Comparison of ENCODE assay signal across 8 mouse cellular contexts in the genomic region with DNA sequence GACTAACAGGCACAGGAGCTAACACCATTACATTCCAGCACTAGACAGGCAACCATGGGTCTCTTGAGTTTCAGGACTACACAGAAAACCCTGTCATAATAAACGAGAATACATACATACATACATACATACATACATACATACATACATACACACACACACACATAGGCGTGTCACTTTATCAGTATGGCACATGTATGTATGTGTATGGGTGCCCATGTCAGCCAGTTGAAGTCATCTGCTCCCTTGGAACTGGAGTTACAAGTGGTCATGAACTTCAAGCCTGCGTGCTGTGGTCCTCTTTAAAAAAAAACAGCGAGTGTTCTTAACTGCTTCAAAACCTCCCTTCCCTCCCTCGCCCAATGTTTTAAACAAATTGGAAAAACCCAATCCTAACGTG. TPM values are rescaled to one million over a fixed set of nuclear protein-coding genes. Genes with fewer than 3 reads are reported as not detected.
A peak's percentile ranks its signal among the peaks of the same experiment; 100 is the strongest.
DNase-seq lines count a peak whose midpoint lies in the region; ATAC-seq and TF ChIP-seq lines count a peak whose summit lies in the region.

No protein-coding gene starts in this region.

- H3K4me1 ChIP-seq in heart, embryonic 15.5 days (replicated peaks) = peaks cover 7% of the 10 kb centered on the region; the same call in 1 of the 2 replicates
- peaks cover 0 to 9% of the 10 kb centered on the region in 2 experiments; a peak in 2 of 4 replicates for H3K4me1 ChIP-seq in MEL (ENCODE audit: control insufficient read depth in 1 of 2, insufficient read depth in 2 of 2, low read length in 2 of 2)
- no peaks in the 10 kb centered on the region for H3K4me1 ChIP-seq in hindbrain, embryonic 11.5 days (replicated peaks; ENCODE audit: control insufficient read depth, insufficient read depth, low read length)

- H3K9me3 ChIP-seq in heart, embryonic 15.5 days (replicated peaks) = no peaks in the 10 kb centered on the region
- H3K9me3 ChIP-seq in MEL (replicated peaks; ENCODE audit: insufficient read depth, low read length) = no peaks in the 10 kb centered on the region
- H3K9me3 ChIP-seq in hindbrain, embryonic 11.5 days (ENCODE audit: control insufficient read depth, low read length) = no peaks in the 10 kb centered on the region

- H3K36me3 ChIP-seq in heart, embryonic 15.5 days = peaks cover 60% of the 10 kb centered on the region
- H3K36me3 ChIP-seq in MEL (ENCODE audit: control insufficient read depth in 1 of 2, insufficient read depth in 2 of 2, low read length in 2 of 2) = peaks cover 8 to 9% of the 10 kb centered on the region in 2 experiments
- H3K36me3 ChIP-seq in hindbrain, embryonic 11.5 days (ENCODE audit: control insufficient read depth, insufficient read depth, low read length) = peaks cover 29% of the 10 kb centered on the region

- H3K4me2 ChIP-seq in heart, embryonic 15.5 days = peak overlapping the region; percentile 86
- H3K4me2 ChIP-seq in hindbrain, embryonic 11.5 days (replicated peaks; ENCODE audit: low read depth, low read length) = peak overlapping the region; percentile 53

- DNase-seq in heart, postnatal 36 days = no peak
- no peak for DNase-seq in MEL (ENCODE audit: low read depth, low spot score)
- no peak for DNase-seq in hindbrain, embryonic 11.5 days (ENCODE audit: low spot score)
- DNase-seq in adrenal gland, postnatal 4 days (ENCODE audit: low spot score in 2 of 2) = no peak
- DNase-seq in urinary bladder, adult 2 months (ENCODE audit: low spot score) = no peak
- no peak for DNase-seq in adrenal gland, postnatal 25 days

- no peak for TF ChIP-seq EP300 in MEL (IDR thresholded peaks at IDR 0.05; ENCODE audit: low read depth in 1 of 2, low read length in 2 of 2)

- peaks cover 8% of the 10 kb centered on the region for H3K79me2 ChIP-seq in MEL (ENCODE audit: control insufficient read depth, insufficient read depth, low read length, poor library complexity)

- WGBS in heart, embryonic 15.5 days = 29% methylated on average over 6 of the region's 6 CpGs
- WGBS in hindbrain, embryonic 11.5 days = 40% methylated on average over 6 of the region's 6 CpGs

- TF ChIP-seq POLR2A in MEL (IDR thresholded peaks at IDR 0.05; ENCODE audit: control insufficient read depth in 1 of 2, insufficient read depth in 1 of 2, low read depth in 1 of 2, low read length in 2 of 2, poor library complexity in 1 of 2) = no peak

- H3K27ac ChIP-seq in heart, embryonic 15.5 days = peak overlapping the region; percentile 81
- peak overlapping the region; percentile 15; the same call in 1 of the 2 replicates for H3K27ac ChIP-seq in MEL (ENCODE audit: control insufficient read depth, low read depth, low read length)
- H3K27ac ChIP-seq in hindbrain, embryonic 11.5 days (ENCODE audit: low read depth, low read length) = no peak overlapping the region

- peak overlapping the region; percentile 66 for H3K4me3 ChIP-seq in heart, embryonic 15.5 days
- peak overlapping the region; percentile 55 to 83 for H3K4me3 ChIP-seq in MEL (ENCODE audit: control insufficient read depth in 1 of 2, insufficient read depth in 1 of 2, low read depth in 2 of 2, low read length in 2 of 2)
- H3K4me3 ChIP-seq in hindbrain, embryonic 11.5 days (ENCODE audit: low read depth, low read length) = peak overlapping the region; percentile 85

- H3K27me3 ChIP-seq in heart, embryonic 15.5 days = no peaks in the 10 kb centered on the region
- H3K27me3 ChIP-seq in MEL (ENCODE audit: control insufficient read depth in 1 of 2, insufficient read depth in 2 of 2, low read length in 2 of 2) = no peaks in the 10 kb centered on the region
- no peaks in the 10 kb centered on the region for H3K27me3 ChIP-seq in hindbrain, embryonic 11.5 days (ENCODE audit: control insufficient read depth, insufficient read depth, low read length)

- no peak for TF ChIP-seq CTCF in MEL (IDR thresholded peaks at IDR 0.05 in 2 of 3, conservative IDR thresholded peaks at IDR 0.05 in 1 of 3; ENCODE audit: control insufficient read depth in 1 of 3, insufficient read depth in 1 of 3, low read depth in 2 of 3, low read length in 3 of 3, poor library complexity in 1 of 3, severe bottlenecking in 1 of 3)

- no peak; the same call in 1 of the 2 replicates for ATAC-seq in heart, embryonic 15.5 days (replicated peaks; ENCODE audit: insufficient number of reproducible peaks, insufficient read depth, low FRiP score, low read depth)
- peak; percentile 32; the same call in 1 of the 2 replicates for ATAC-seq in hindbrain, embryonic 11.5 days (ENCODE audit: low FRiP score)
- 0 out of 2 replicates have a peak, but pooled peaks have one; percentile 28 for ATAC-seq in megakaryocyte-erythroid progenitor cell, adult 5-6 weeks (replicated peaks; ENCODE audit: low FRiP score, low TSS enrichment, poor library complexity, severe bottlenecking)

- H3K9ac ChIP-seq in heart, embryonic 15.5 days = peak overlapping the region; percentile 71
- H3K9ac ChIP-seq in MEL (ENCODE audit: control insufficient read depth, low read depth, low read length, poor library complexity, severe bottlenecking) = peak overlapping the region; percentile 58
- peak overlapping the region; percentile 96 for H3K9ac ChIP-seq in hindbrain, embryonic 11.5 days (ENCODE audit: low read depth, low read length)

- TF ChIP-seq RAD21 in MEL (IDR thresholded peaks at IDR 0.05; ENCODE audit: low read depth, low read length) = no peak

- intact Hi-C loops in heart, postnatal 36 days (cut with DNase I) = loop anchor here (5.0 kb wide), 1 partner anchor 50 kb away; no protein-coding TSS in a partner anchor

TF ChIP-seq in MEL, 35 proteins besides CTCF, POLR2A, EP300 and RAD21:
- no peak for TF ChIP-seq CHD1 (IDR thresholded peaks at IDR 0.05; ENCODE audit: low read depth, low read length)
- TF ChIP-seq MAX (IDR thresholded peaks at IDR 0.05; ENCODE audit: low read length) = 0 out of 2 replicates have a peak, but pooled peaks have one; percentile 11

RNA-seq across cellular contexts. Expression of a gene that starts 0.5 kb away (rescaled TPM):
- polyA plus RNA-seq in heart, embryonic 15.5 days (2015; fragmentation: Nextera tagmentation; extraction: Ambion mirVana) = 56.4 and 71.5 TPM in 2 replicates
- total RNA-seq in heart, postnatal 36 days (2021) = 10 to 100 TPM; 38.5 to 43.2 TPM
- total RNA-seq in MEL (2012; rRNA removed) = 57.3 and 71.5 TPM in 2 replicates
- polyA plus RNA-seq in MEL (2012; ENCODE audit: insufficient read depth in 1 of 2, insufficient read length in 2 of 2, low read depth in 1 of 2, low replicate concordance in 2 of 2, missing spikeins in 1 of 2) = 100 to 1,000 TPM in 1 of 2 experiments, 10 to 100 TPM in 1; 90.5 to 109 TPM
- 93.9 and 106 TPM in 2 replicates for polyA plus RNA-seq in hindbrain, embryonic 11.5 days (2014; fragmentation: Nextera tagmentation; extraction: Ambion mirVana)
- 69.1 and 70.6 TPM in 2 replicates for total RNA-seq in megakaryocyte-erythroid progenitor cell, adult 5-6 weeks (2014; fragmentation: Nextera tagmentation)
- total RNA-seq in megakaryocyte-erythroid progenitor cell, adult 5-6 weeks (2017) = 54.7 and 66.6 TPM in 2 replicates
- 10 to 100 TPM; 65.5 to 68.1 TPM for total RNA-seq in adrenal gland, postnatal 4 days (2021)
- 31.4 and 40.2 TPM in 2 replicates for polyA plus RNA-seq in urinary bladder, adult 2 months (2012; rRNA removed)
- total RNA-seq in adrenal gland, postnatal 25 days (2021) = 54.7 and 55.2 TPM in 2 replicates

RNA-seq across cellular contexts. Expression of a gene that starts 33.5 kb away (rescaled TPM):
- 76.8 and 113 TPM in 2 replicates for polyA plus RNA-seq in heart, embryonic 15.5 days (2015; fragmentation: Nextera tagmentation; extraction: Ambion mirVana)
- total RNA-seq in heart, postnatal 36 days (2021) = 10 to 100 TPM; 17.5 to 18.7 TPM
- total RNA-seq in MEL (2012; rRNA removed) = 299 and 332 TPM in 2 replicates
- 100 to 1,000 TPM; 305 to 765 TPM for polyA plus RNA-seq in MEL (2012; ENCODE audit: insufficient read depth in 1 of 2, insufficient read length in 2 of 2, low read depth in 1 of 2, low replicate concordance in 2 of 2, missing spikeins in 1 of 2)
- 156 and 160 TPM in 2 replicates for polyA plus RNA-seq in hindbrain, embryonic 11.5 days (2014; fragmentation: Nextera tagmentation; extraction: Ambion mirVana)
- 261 and 281 TPM in 2 replicates for total RNA-seq in megakaryocyte-erythroid progenitor cell, adult 5-6 weeks (2014; fragmentation: Nextera tagmentation)
- total RNA-seq in megakaryocyte-erythroid progenitor cell, adult 5-6 weeks (2017) = 31.8 and 77.4 TPM in 2 replicates
- total RNA-seq in adrenal gland, postnatal 4 days (2021) = 10 to 100 TPM; 55.9 to 60.3 TPM
- 48.4 and 51.9 TPM in 2 replicates for polyA plus RNA-seq in urinary bladder, adult 2 months (2012; rRNA removed)
- 68.3 and 78.6 TPM in 2 replicates for total RNA-seq in adrenal gland, postnatal 25 days (2021)

RNA-seq across cellular contexts. Expression of a gene that starts 44.6 kb away (rescaled TPM):
- polyA plus RNA-seq in heart, embryonic 15.5 days (2015; fragmentation: Nextera tagmentation; extraction: Ambion mirVana) = 0.39 TPM in 1 of 2 replicates, not detected in the other
- under 1 TPM in 1 of 2 experiments, not detected in 1; 0.56 TPM for total RNA-seq in heart, postnatal 36 days (2021)
- 0.75 and 1.4 TPM in 2 replicates for total RNA-seq in MEL (2012; rRNA removed)
- polyA plus RNA-seq in MEL (2012; ENCODE audit: insufficient read depth in 1 of 2, insufficient read length in 2 of 2, low read depth in 1 of 2, low replicate concordance in 2 of 2, missing spikeins in 1 of 2) = under 1 TPM in 1 of 2 experiments, not detected in 1; 0.38 TPM
- 0.15 and 0.25 TPM in 2 replicates for polyA plus RNA-seq in hindbrain, embryonic 11.5 days (2014; fragmentation: Nextera tagmentation; extraction: Ambion mirVana)
- total RNA-seq in megakaryocyte-erythroid progenitor cell, adult 5-6 weeks (2014; fragmentation: Nextera tagmentation) = not detected in 2 replicates
- total RNA-seq in megakaryocyte-erythroid progenitor cell, adult 5-6 weeks (2017) = 0.33 TPM in 1 of 2 replicates, not detected in the other
- 10 to 100 TPM in 1 of 2 experiments, 1 to 10 TPM in 1; 1.1 to 14.8 TPM for total RNA-seq in adrenal gland, postnatal 4 days (2021)
- polyA plus RNA-seq in urinary bladder, adult 2 months (2012; rRNA removed) = 0.58 and 0.72 TPM in 2 replicates
- 2.8 and 4.4 TPM in 2 replicates for total RNA-seq in adrenal gland, postnatal 25 days (2021)

RNA-seq across cellular contexts. Expression of a gene that starts 57.5 kb away (rescaled TPM):
- polyA plus RNA-seq in heart, embryonic 15.5 days (2015; fragmentation: Nextera tagmentation; extraction: Ambion mirVana) = 14.4 and 16.5 TPM in 2 replicates
- total RNA-seq in heart, postnatal 36 days (2021) = 1 to 10 TPM; 2.8 to 4.3 TPM
- not detected in 2 replicates for total RNA-seq in MEL (2012; rRNA removed)
- polyA plus RNA-seq in MEL (2012; ENCODE audit: insufficient read depth in 1 of 2, insufficient read length in 2 of 2, low read depth in 1 of 2, low replicate concordance in 2 of 2, missing spikeins in 1 of 2) = not detected
- polyA plus RNA-seq in hindbrain, embryonic 11.5 days (2014; fragmentation: Nextera tagmentation; extraction: Ambion mirVana) = 0.28 and 0.33 TPM in 2 replicates
- not detected in 2 replicates for total RNA-seq in megakaryocyte-erythroid progenitor cell, adult 5-6 weeks (2014; fragmentation: Nextera tagmentation)
- not detected in 2 replicates for total RNA-seq in megakaryocyte-erythroid progenitor cell, adult 5-6 weeks (2017)
- total RNA-seq in adrenal gland, postnatal 4 days (2021) = 1 to 10 TPM; 1.3 to 1.5 TPM
- polyA plus RNA-seq in urinary bladder, adult 2 months (2012; rRNA removed) = 11.0 and 14.6 TPM in 2 replicates
- 0.52 and 1.3 TPM in 2 replicates for total RNA-seq in adrenal gland, postnatal 25 days (2021)
